Mouse (Mus musculus) heart, postnatal 0 days (tissue): ENCODE measurements around the gene Epha5.

Experiments used
- CTCF ChIP-seq: IDR thresholded peaks from 2 replicates; pipeline ENCODE4 v1.5.1; 2016; ENCODE audit warnings: antibody characterized with exemption, control low read depth, low read depth
- EP300 ChIP-seq: IDR thresholded peaks from 2 replicates; pipeline ENCODE4 v1.6.1; 2016; ENCODE audit warnings: antibody characterized with exemption, low read depth

GRCm38 (mm10) chr5:84265407-84265806, 151.8 kb downstream of the Epha5 start:
- no peak for TF ChIP-seq CTCF
- TF ChIP-seq EP300 = no peak
